Mouse (Mus musculus) stomach, embryonic 14.5 days (tissue): ENCODE measurements around the gene Pkp2. TPM values are rescaled to one million over a fixed set of nuclear protein-coding genes. Genes with fewer than 3 reads are reported as not detected.

Experiments
- ATAC-seq: fragments of 200-750 bp; cut with Nextera tagmentation; 2 replicates; pipeline ENCODE4 v1.8.0; 2017; ENCODE audit warnings: low read depth, moderate TSS enrichment; ENCODE audit not compliant: insufficient number of reproducible peaks, insufficient read depth, low FRiP score
- H3K27ac ChIP-seq: fragments of 300-500 bp; sonication (generic); 2 replicates; pipeline ENCODE4 v1.5.1; 2014; ENCODE audit warnings: mild to moderate bottlenecking, low read length, moderate library complexity, mixed read lengths
- H3K27me3 ChIP-seq: fragments of 300-500 bp; sonication (generic); 2 replicates; pipeline ENCODE4 v1.6.1; 2014; ENCODE audit warnings: low read length, control low read depth, mixed read lengths; ENCODE audit not compliant: control insufficient read depth, insufficient read depth
- H3K36me3 ChIP-seq: fragments of 300-500 bp; sonication (generic); 2 replicates; pipeline ENCODE4 v1.6.1; 2014; ENCODE audit warnings: mild to moderate bottlenecking, control low read depth, low read length, moderate library complexity, mixed read lengths; ENCODE audit not compliant: control insufficient read depth, insufficient read depth
- H3K4me1 ChIP-seq: fragments of 300-500 bp; sonication (generic); 2 replicates; pipeline ENCODE4 v1.6.1; 2014; ENCODE audit warnings: low read length, control low read depth, mixed read lengths; ENCODE audit not compliant: control insufficient read depth, insufficient read depth
- H3K4me2 ChIP-seq: fragments of 300-500 bp; sonication (generic); replicated peaks from 2 replicates; pipeline ENCODE4 v1.6.1; 2014; ENCODE audit warnings: low read depth, low read length, control low read depth
- H3K4me3 ChIP-seq: fragments of 300-500 bp; sonication (generic); 2 replicates; pipeline ENCODE4 v1.5.1; 2014; ENCODE audit warnings: low read depth, low read length, control low read depth
- H3K9ac ChIP-seq: fragments of 300-500 bp; sonication (generic); replicated peaks from 2 replicates; pipeline ENCODE4 v1.6.1; 2014; ENCODE audit warnings: low read depth, mild to moderate bottlenecking, control low read depth, low read length, moderate library complexity, mixed read lengths
- H3K9me3 ChIP-seq: fragments of 300-500 bp; sonication (generic); 2 replicates; pipeline ENCODE4 v1.6.1; 2016; ENCODE audit warnings: low read depth, low read length, control low read depth; ENCODE audit not compliant: control insufficient read depth
- WGBS: fragments of 180-500 bp; shearing (Covaris S2); extraction: QIAGEN DNeasy Blood & Tissue Kit; methylation state at CpG from one replicate; pipeline ENCODE4 v1.1.7; 2014; 5-methylcytosine and 5-hydroxymethylcytosine counted together
- polyA plus RNA-seq: library from polyadenylated mRNA; unstranded; fragments of >200 nt; fragmentation: Nextera tagmentation; extraction: Ambion mirVana; gene quantifications from 2 replicates; pipeline ENCODE4 v1.2.1, GENCODE M21; 2014

The Pkp2 gene
- polyA plus RNA-seq, 1 experiment from 2014 or later, result 9.9 TPM

DNA sequence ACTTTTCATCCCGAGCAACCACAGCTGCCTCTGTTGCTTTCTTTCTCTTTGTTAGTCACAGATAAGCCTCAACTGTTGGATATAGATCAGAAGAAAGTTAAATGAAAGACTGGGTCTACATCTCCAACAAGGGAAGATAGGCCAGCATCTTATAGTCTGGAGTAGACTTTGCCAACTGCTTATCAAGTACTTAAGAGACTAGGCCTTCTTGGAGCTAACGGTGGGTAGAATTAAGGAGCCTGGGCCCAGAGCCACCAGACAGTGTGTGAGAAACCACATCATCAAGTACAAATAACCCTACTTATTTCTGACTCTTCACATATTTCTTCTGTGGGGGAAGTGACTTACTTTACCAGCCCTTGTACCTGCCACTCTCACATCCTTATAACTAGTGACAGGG is 37.4 kb downstream of the Pkp2 start:
- no peaks in the 10 kb centered on the region for H3K27me3 ChIP-seq
- no peaks in the 10 kb centered on the region for H3K9me3 ChIP-seq
- H3K9ac ChIP-seq, result no peak overlapping the region
- WGBS, result 45% methylated on average over 2 of the region's 2 CpGs
- no peak overlapping the region for H3K27ac ChIP-seq
- H3K4me1 ChIP-seq, result no peaks in the 10 kb centered on the region
- no peak for ATAC-seq
- no peaks in the 10 kb centered on the region for H3K36me3 ChIP-seq
- H3K4me2 ChIP-seq, result no peak overlapping the region
- H3K4me3 ChIP-seq, result no peak overlapping the region

DNA sequence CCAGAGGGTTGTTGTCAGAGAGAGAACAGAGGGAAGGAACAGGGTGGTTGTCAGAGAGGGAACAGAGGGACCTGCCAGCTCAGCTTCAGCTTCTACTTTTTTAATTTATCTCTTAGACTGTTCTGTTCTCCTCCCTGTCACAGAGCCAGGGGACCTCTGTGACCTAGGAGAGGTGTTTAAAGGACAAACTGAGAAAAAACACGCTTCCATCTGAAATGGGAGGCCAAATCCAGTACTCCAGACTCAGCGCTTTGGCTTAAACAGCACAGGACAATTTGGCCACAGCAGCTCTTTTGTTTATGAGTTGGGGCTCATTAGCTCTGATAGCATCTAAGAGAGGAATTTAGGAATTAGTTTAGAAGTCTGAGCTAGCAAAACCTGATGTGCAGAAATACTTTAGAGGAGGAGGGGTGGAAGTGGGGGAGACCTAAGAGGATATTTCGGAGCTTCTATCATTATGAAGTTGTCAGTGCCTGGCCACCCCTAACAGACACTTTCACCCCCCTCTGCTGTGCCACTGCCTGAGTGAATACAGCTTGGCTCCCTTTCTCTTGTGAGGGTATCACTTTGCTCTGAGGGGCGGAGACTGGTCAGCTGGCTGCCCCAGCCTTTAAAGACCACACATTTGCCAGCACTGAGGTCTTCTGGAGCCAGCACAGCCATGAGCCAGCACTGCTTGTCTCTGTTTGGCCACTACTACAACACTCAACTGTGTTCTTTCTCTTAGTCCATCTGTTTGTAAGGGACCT is 40.4 kb downstream of the Pkp2 start:
- H3K27ac ChIP-seq, result no peak overlapping the region

DNA sequence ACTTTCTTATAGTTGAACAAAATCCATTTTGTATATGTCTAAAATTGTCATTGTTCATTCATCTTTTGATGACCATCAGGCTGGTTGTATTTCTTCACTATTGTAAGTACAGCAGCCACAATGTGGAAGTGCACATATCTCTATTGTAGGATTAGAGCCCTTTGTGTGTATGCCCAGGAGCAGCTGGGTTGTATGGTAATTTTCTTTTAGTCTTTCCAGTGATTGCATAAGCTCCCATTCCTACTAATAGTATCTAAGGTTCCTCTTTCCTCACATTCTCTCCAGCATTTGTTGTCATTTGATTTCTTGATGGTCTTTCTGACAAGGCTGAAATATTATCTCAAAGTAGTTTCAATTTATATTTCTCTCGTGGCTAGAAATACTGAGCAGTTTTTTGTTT is 42.1 kb downstream of the Pkp2 start:
- no peak for ATAC-seq
- WGBS, result 37% methylated on average over 1 of the region's 1 CpGs
- Histone ChIP-seq H3K4me3 (no peak overlapping the region), H3K36me3 (no peaks in the 10 kb centered on the region), H3K4me2 (no peak overlapping the region), H3K9me3 (no peaks in the 10 kb centered on the region), H3K27me3 (no peaks in the 10 kb centered on the region), H3K4me1 (no peaks in the 10 kb centered on the region), H3K27ac (no peak overlapping the region), H3K9ac (no peak overlapping the region)

More for the DNA sequence above, 40.4 kb downstream of the Pkp2 start:
- Histone ChIP-seq H3K4me1 (no peaks in the 10 kb centered on the region), H3K27me3 (no peaks in the 10 kb centered on the region), H3K4me2 (no peak overlapping the region), H3K9ac (no peak overlapping the region), H3K36me3 (no peaks in the 10 kb centered on the region), H3K9me3 (no peaks in the 10 kb centered on the region), H3K4me3 (no peak overlapping the region)
- no peak for ATAC-seq
- WGBS, result 27% methylated on average over 4 of the region's 4 CpGs

DNA sequence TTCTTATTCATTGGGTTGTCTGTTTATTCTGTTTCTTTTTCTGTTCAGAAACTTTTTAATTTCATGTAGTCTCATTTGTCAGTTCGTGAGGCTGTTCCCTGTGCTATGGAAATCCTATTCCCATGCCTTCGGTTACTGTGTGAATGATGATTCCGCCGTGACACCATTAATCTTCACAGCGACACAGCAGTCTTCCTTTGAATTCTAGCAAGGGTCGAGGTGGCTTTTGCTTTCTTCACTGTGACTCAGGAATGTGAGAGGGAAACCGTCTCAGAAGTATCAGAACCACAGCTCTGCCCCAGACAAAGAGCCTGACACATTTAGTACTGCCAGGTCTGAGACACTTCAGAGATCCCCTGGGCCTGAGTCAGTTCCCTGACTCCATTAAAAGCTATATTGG is 42.8 kb downstream of the Pkp2 start:
- Histone ChIP-seq H3K27me3 (no peaks in the 10 kb centered on the region), H3K9me3 (no peaks in the 10 kb centered on the region), H3K4me1 (no peaks in the 10 kb centered on the region), H3K9ac (no peak overlapping the region), H3K36me3 (no peaks in the 10 kb centered on the region), H3K27ac (no peak overlapping the region), H3K4me3 (no peak overlapping the region), H3K4me2 (no peak overlapping the region)
- WGBS, result 38% methylated on average over 7 of the region's 7 CpGs
- ATAC-seq, result no peak

DNA sequence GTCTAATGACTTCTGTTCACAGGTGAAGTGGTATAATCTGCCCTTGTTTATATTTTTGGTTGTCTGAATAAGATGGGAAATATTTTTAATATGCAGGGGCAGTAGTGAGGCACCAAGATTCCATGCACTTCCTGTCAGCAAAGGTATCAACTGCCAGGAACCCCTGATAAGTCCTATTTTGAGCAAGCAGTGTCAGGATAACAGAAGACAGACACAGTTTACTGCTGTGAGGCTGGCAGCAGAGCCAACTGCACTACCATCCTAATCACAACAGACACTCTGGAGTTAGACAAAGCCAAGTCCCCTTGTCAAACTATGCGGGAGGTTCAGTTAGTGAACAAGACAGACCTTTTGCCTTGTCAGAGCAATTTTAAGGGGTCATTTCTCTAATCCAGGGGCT is 43.6 kb downstream of the Pkp2 start:
- H3K4me2 ChIP-seq, result no peak overlapping the region
- H3K36me3 ChIP-seq, result no peaks in the 10 kb centered on the region
- H3K9me3 ChIP-seq, result no peaks in the 10 kb centered on the region
- no peak overlapping the region for H3K27ac ChIP-seq
- no peaks in the 10 kb centered on the region for H3K4me1 ChIP-seq
- no peaks in the 10 kb centered on the region for H3K27me3 ChIP-seq
- H3K9ac ChIP-seq, result no peak overlapping the region
- no peak overlapping the region for H3K4me3 ChIP-seq
- WGBS, result 65% methylated on average over 1 of the region's 1 CpGs
- ATAC-seq, result no peak

DNA sequence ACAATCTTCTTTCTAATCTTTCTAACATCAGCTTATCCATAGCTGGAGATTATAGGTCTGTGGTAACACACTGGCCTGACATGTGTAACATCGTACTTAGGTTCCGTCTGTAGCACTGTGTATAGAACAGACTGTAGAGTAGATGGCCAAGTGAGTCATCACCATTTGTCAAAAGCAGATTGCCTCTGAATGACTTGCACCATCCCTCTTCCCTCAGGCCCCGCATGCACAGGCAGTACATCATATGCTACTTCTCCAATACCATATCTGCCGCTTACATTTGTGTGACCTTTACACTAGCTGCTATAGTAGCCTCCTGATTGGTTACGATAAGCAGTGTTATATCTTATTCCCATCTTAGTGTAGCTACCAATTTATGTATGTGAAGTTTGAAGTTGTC is 47.8 kb downstream of the Pkp2 start:
- Histone ChIP-seq H3K4me2 (no peak overlapping the region), H3K4me3 (no peak overlapping the region), H3K9ac (no peak overlapping the region), H3K4me1 (no peaks in the 10 kb centered on the region), H3K9me3 (no peaks in the 10 kb centered on the region), H3K36me3 (no peaks in the 10 kb centered on the region), H3K27ac (no peak overlapping the region), H3K27me3 (no peaks in the 10 kb centered on the region)
- 89% methylated on average over 5 of the region's 5 CpGs for WGBS
- ATAC-seq, result no peak

DNA sequence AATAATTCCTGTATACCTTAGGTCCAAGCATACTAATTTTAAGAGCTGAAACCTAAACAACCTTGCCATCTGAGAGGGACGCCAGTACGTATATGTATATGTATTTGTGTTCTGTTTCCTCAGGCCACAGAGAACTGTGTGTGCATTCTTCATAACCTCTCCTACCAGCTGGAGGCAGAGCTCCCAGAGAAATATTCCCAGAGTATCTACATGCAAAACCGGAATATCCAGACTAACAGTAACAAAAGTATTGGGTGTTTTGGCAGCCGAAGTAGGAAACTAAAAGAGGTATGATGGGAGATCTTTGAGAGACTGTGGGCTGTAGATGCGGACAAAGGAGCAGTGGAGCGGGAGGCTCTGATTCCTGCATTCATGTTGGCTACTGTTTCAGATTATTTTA is 48.4 kb downstream of the Pkp2 start:
- ATAC-seq, result no peak
- no peak overlapping the region for H3K27ac ChIP-seq
- H3K4me1 ChIP-seq, result no peaks in the 10 kb centered on the region
- no peak overlapping the region for H3K4me3 ChIP-seq
- H3K4me2 ChIP-seq, result no peak overlapping the region
- 86% methylated on average over 6 of the region's 6 CpGs for WGBS
- H3K27me3 ChIP-seq, result no peaks in the 10 kb centered on the region
- H3K36me3 ChIP-seq, result no peaks in the 10 kb centered on the region
- no peaks in the 10 kb centered on the region for H3K9me3 ChIP-seq
- no peak overlapping the region for H3K9ac ChIP-seq

DNA sequence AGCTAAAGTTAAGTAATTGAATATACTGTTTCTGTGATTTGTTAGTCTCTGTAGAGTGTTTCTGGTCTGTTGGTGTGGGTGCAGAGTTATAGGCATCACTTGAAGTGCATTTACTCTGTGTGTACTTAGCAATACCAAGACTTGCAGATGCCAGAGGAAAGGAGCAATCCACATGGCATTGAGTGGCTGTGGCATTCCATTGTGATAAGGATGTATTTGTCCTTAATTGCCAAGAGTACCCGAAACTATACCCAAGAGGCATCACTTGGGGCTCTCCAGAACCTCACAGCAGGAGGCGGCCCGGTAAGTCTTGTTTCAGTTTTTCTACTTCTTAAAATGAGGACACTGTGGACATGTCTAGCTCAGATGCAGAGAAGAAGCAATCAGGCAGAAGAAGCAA is 49.3 kb downstream of the Pkp2 start:
- WGBS, result 91% methylated on average over 3 of the region's 3 CpGs
- ATAC-seq, result no peak
- H3K27me3 ChIP-seq, result no peaks in the 10 kb centered on the region

DNA sequence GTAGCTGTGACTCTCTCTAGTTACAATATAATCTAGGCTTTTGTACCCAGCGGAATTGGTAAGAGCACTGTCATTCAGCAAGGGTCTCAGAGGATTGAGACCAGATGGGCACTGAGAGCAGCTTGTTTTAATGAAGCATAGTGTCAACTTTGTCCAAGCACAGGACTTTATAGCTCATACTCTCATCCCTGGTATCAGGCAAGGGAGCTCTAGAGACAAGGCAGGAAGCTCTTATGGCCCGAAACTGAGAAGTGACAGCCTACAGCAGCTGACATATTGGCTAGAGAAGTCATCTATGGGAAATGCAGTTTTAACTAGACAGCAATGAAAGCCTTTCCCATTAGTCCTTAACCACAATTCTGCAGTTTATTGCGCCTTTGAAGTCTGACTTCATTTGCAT is 59.9 kb downstream of the Pkp2 start:
- no peaks in the 10 kb centered on the region for H3K36me3 ChIP-seq
- no peak overlapping the region for H3K27ac ChIP-seq
- H3K9me3 ChIP-seq, result no peaks in the 10 kb centered on the region
- WGBS, result 64% methylated on average over 3 of the region's 3 CpGs
- H3K4me3 ChIP-seq, result no peak overlapping the region
- ATAC-seq, result no peak
- H3K4me1 ChIP-seq, result no peaks in the 10 kb centered on the region
- H3K4me2 ChIP-seq, result no peak overlapping the region
- no peak overlapping the region for H3K9ac ChIP-seq
- H3K27me3 ChIP-seq, result no peaks in the 10 kb centered on the region

More for the DNA sequence above, 49.3 kb downstream of the Pkp2 start:
- Histone ChIP-seq H3K4me3 (no peak overlapping the region), H3K9me3 (no peaks in the 10 kb centered on the region), H3K27ac (no peak overlapping the region), H3K36me3 (no peaks in the 10 kb centered on the region), H3K9ac (no peak overlapping the region), H3K4me1 (no peaks in the 10 kb centered on the region), H3K4me2 (no peak overlapping the region)
